Mouse (Mus musculus): ENCODE measurements at regions not wholly inside any gene's neighbourhood (a gene's known extent, or its start where the extent isn't known, plus 50 kb on each side); places are given as distances from the start of the nearest gene placed in this dataset.
A peak's percentile ranks its signal among the peaks of the same experiment; 100 is the strongest.

- DNase-seq: no peak
These were observed 202.4 kb downstream of the Smoc2 start for GRCm38 (mm10) chr17:14481746-14482145.

GRCm38 (mm10) chr17:14478938-14479505 is 199.7 kb downstream of the Smoc2 start:
- no peak for DNase-seq

- peak; percentile 9 for DNase-seq
These were observed 197.4 kb downstream of the Smoc2 start for GRCm38 (mm10) chr17:14476707-14477106.

- DNase-seq: peak; percentile 53
These were observed 196.7 kb downstream of the Smoc2 start for GRCm38 (mm10) chr17:14475778-14476647.

GRCm38 (mm10) chr17:14475277-14475676 is 196.0 kb downstream of the Smoc2 start:
- DNase-seq: peak; percentile 37

- DNase-seq: peak; percentile 41
These were observed 189.6 kb downstream of the Smoc2 start for GRCm38 (mm10) chr17:14468754-14469488.

GRCm38 (mm10) chr17:14455251-14455743 is 176.0 kb downstream of the Smoc2 start:
- no peak for DNase-seq
